Mouse (Mus musculus) layer of hippocampus, adult 11-12 months (tissue): Measurements from ENCODE around the gene Erap1.
"Not testable (repeated sequence)": the region's sequence is repeated elsewhere in the genome, so short reads cannot be mapped to it uniquely, and the experiment has no call there.

Source experiments
- DNase-seq: peaks from one replicate; pipeline ENCODE4 v3.0.0; 2022; ENCODE audit warnings: low spot score

Gene Erap1

GRCm38 (mm10) chr13:74638793-74639711 is at the start of gene Erap1:
TSS of gene Erap1 (plus strand) at chr13:74639568.
- peak; percentile 18 for DNase-seq

- DNase-seq = not testable (repeated sequence)
Observed at GRCm38 (mm10) chr13:74591401-74591821, 48.0 kb upstream of the Erap1 start.

GRCm38 (mm10) chr13:74591828-74592227 is 47.5 kb upstream of the Erap1 start:
- DNase-seq = not testable (repeated sequence)

GRCm38 (mm10) chr13:74597022-74597421 is 42.3 kb upstream of the Erap1 start:
- not testable (repeated sequence) for DNase-seq

DNA sequence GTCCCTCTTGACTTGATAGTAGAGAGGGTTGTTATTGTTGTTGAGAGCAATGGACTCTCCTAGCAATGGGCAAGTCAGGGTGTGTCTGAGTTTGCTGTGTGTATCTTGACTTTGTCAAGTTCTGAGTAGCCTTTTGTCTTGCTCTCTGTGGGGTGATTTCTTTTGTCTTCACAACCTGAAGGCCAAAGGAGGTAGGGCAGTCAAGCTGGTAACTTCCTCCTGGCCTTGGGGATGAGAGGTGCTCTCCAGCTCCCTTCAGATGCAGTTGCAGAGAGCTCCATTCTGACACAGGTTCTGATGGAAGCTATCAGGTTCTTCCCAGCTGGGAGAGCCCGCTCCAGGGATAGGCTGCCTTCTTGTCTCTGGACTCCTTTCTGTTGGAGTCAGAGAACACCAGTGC is 37.6 kb upstream of the Erap1 start:
- DNase-seq = not testable (repeated sequence)

DNA sequence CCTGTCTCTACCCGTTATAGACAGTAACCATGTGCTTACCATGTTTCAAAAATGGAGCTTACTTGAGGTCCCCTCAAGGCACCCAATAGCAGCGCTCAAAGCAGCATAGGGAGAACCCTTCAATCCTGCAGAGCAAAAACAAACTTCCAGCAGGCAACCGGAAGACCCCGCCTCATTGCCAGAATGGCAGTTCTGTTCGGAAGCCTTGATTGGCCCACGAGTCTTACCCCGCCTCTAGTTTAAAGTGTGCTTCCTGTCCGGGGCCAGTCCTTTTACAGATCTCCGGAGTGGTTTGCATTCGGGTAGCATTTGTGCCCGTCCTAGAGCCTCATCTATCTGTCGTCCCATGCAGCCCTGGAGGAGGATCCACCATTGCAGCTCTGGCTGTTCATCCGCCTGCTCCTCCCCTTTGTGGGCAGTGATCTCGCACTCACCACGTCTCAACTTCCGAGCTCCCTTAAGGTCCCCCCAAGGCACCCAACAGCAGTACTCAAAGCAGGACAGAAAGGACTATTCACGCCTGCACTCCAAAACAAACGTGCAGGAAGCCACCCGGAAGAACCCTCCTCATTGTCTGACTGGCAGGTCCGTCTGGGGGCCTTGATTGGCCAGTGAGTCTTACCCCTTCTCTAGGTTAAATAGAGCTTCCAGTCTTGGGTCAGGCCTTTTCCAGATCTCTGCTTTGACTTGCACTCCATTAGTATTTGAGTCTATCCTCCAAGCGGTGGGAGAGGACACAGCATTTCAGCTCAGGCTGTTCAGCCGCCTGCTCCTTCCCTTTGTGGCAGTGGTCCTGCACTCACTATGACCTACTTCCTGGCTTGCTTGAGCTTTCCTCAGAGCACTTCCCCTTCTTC is 22.0 kb upstream of the Erap1 start:
- peak; percentile 86 for DNase-seq

DNA sequence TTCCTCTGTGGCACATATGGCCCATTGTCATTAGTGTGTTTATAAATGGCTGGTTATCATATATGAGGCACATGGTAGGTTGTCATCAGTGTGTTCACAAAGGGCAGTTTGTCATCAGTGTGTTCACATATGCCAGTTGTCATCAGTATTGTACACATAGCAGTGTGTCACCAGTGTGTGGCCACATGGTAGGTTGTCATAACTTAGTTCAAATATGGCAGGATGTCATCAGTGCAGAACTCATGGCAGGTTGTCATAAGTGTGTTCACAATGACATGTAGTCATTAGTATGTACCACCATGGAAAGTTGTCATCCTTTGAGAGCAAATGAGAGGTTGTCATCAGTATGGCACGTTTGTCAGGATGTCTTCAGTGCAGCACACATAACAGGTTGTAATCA is 7.0 kb upstream of the Erap1 start:
- no peak for DNase-seq

DNA sequence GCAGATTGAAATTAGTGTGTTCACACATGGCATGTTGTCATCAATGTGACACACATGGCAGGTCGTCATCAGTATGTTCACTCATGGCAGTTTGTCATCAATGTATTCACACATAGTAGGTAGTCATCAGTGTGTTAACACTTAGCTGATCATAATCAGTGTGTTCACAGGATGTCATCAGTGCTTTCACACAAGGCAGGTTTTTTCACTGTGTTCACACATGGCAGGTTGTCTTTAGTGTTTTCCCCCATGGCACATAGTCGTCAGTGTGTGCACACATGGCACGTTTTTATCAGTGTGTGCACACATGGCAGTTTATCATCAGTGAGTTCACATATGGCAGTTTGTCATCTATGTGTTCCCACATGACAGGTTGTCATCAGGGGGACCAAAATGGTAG is 6.5 kb upstream of the Erap1 start:
- no peak for DNase-seq

DNA sequence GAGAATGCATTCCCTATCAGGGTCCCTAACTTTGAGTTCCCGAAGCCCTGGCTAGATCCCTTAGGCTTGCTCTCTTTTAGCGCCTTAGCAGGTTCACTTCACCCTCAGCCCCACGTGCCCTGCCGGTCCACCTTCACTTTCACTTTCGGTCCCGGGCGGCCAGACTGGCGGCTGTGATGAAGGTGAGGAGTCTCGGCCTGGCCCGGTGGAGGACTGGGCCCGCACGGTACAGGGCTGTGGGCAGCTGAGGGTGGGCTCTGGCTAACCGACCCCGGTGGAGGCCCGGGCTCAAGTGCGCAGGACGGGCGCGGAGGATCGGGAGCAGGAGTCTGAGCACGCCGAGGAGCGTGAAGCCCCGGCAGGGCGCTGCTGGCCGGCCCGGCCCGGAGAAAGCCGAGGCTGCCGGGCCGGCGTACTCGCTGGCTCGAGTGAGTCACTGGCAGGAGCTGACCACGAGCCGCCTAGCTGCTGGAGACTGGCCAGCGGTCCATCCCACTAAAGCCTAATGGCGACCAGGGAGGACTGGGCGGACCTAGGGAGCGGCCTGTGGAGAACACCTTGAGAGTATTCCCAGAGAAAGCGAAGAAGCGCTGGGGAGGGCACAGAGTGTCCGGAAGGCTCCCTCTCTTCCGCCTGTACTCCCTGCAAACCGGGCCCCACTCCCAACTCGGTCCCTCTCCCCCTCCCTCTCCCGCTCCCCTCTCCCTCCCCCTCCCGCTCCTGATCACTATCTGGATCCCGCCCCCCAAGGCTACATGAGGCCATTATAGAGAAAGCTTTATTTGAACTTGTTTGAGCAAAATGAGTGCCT is 549 bp downstream of the Erap1 start:
- DNase-seq = peak; percentile 66

DNA sequence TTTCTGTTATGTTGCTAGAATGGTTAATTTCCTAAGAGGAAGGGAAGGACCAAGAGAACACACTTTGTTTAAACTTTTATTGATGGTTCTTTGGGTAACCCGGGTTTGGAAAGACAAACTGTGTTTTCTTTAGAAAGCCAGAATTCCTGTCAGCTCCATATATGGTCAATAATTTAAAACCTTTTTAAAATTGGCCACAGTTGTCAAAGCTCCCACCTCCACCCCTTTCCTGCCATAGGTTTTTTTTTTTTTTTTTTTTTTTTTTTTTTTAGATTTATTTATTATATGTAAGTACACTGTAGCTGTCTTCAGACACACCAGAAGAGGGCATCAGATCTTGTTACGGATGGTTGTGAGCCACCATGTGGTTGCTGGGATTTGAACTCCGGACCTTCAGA is 1.2 kb downstream of the Erap1 start:
- DNase-seq = not testable (repeated sequence)

DNA sequence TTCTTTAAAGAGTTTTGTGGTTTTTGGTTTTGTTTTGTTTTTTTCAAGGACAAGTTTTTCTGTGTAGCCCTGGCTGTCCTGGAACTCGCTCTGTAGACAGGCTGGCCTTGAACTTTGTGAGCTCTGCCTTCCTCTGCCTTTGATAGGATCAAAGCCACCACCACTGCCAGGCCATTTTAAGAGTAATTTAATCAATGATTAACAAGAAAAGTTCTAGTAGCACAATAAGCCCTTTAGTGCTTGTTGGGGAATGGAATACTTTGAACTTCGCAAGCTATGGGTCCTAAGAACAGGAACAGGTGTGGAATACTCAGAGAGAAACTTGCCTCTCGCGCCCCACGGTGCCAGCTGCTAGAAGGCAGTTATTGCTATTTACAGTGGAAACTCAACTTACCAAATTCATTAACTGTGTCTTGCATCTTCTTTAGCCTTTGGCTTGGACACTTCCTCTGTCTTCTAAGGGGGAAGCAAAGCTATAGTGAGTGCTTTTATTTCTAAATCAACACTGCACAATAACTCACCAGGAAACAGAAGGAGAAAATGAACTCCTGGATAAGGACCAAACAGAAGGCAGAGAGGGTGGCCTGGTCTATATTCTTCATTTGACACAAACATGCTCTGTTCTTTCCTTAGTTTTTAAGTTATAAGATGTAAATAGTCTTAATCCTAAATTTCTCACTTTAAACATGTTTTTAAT is 56.3 kb downstream of the Erap1 start:
- DNase-seq = no peak

DNA sequence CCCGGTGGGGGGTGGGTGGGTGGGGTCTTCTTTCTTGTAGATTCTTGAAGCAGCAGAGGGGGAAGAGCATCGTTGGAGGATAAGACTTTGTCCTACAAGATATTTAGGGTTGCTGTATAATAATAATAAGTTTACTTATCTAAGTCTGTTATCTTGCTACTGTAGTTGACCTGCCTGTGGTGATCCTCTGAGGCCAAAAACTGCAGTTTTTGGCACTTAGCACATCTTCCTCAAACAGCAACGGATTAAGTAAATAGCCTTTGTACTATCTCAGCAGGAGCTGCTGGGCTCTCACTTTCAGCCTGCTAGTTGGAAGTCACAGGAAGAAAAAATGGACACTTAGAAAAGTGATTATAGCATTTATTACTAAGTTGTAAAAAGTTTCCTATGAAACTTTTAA is 56.9 kb downstream of the Erap1 start:
- no peak for DNase-seq

- DNase-seq = no peak
Observed at GRCm38 (mm10) chr13:74719002-74719401, 79.6 kb downstream of the Erap1 start.

- no peak for DNase-seq
Observed at GRCm38 (mm10) chr13:74733726-74734125, 94.4 kb downstream of the Erap1 start.

DNA sequence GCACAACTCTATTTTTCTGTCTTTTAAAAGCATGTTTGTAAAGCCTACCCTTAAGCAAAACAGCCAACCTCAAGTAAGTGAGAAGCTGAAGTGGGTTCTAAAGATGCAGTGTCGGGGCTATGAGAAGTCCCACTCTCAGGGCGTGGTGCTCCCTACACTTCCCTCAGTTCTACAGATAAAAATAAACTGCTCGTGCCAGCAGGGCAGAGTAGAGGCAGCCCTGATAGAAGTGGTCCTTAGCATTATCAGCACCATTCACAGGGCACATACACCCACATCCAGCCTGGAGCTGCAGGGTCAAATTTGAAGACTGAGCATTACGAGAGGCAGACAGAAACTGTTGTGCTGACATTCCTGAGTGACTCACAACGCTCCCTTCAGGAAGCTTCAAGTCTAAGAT is 96.5 kb downstream of the Erap1 start:
- no peak for DNase-seq

DNA sequence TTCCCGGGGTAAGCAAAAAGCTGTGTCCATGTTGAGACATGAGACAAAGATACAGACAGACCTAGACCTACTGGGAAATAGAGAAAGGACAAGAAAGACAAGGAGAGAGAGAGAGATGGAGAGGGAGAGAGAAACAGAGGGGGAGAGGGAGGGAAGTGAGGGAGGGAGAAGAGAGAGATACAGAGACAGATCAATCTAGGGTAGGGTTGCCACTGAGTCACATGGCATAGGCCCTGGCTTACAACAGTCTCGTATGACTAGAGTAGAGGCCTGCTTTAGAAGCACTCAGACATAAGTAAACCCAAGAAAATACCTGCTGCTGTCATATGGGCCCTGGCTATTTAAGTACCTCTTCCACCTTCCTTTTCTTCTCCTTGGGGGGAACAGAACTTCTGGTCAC is 97.0 kb downstream of the Erap1 start:
- no peak for DNase-seq
